Mouse (Mus musculus) gastrocnemius, adult 18-20 months (tissue): Measurements from ENCODE around the gene Nfib. TPM values are rescaled to one million over a fixed set of nuclear protein-coding genes. Genes with fewer than 3 reads are reported as not detected.

Experiments used
- DNase-seq: peaks from one replicate; pipeline ENCODE4 v3.0.0; 2021; ENCODE audit warnings: low spot score
- total RNA-seq, 2 experiments: library from RNA; stranded (reverse); gene quantifications; 2 replicates each; pipeline ENCODE4 v1.2.3; 2021

Gene Nfib
- total RNA-seq, 2 experiments from 2014 or later: 83.1 to 87.8 TPM

- DNase-seq: no peak
Observed at GRCm38 (mm10) chr4:82542656-82543397, 162.7 kb downstream of the Nfib start.

DNA sequence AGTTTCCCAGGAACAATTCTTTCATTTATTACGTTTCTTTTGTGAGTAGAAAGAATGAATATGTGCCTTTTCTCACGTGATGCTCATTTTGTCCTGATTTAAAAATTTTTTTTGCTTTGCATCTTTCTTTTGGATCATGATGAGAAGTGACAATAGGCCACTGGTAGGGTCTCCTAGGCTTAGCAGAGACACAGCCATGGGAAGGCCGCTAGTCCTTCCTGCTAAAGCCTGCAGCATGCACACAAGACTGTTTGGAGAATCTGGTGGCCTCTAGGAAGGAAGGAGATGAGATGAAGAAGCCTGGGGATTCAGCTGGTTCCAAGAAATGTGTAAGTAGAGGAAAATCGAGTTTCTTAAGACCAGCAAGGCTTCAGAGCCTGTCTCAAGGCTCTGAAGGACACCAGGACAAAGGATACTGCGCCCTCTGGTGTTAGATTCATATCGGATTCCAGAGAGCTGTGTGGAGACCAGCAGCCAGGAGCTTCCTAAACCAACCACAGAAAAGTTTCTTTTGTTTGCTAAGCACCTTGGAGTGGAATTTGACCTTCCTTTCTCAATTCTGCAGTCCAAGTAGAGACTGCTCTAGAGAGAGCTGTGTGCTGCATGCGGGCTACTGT is 163.5 kb downstream of the Nfib start:
- peak; percentile 90 for DNase-seq

- DNase-seq: no peak
Observed at GRCm38 (mm10) chr4:82540466-82540990, 165.0 kb downstream of the Nfib start.

GRCm38 (mm10) chr4:82540048-82540410 is 165.5 kb downstream of the Nfib start:
- DNase-seq: peak; percentile 27

- peak; percentile 22 for DNase-seq
Observed at GRCm38 (mm10) chr4:82539406-82540047, 166.0 kb downstream of the Nfib start.

- no peak for DNase-seq
Observed at GRCm38 (mm10) chr4:82538815-82539214, 166.7 kb downstream of the Nfib start.

GRCm38 (mm10) chr4:82538069-82538811 is 167.3 kb downstream of the Nfib start:
- DNase-seq: no peak

DNA sequence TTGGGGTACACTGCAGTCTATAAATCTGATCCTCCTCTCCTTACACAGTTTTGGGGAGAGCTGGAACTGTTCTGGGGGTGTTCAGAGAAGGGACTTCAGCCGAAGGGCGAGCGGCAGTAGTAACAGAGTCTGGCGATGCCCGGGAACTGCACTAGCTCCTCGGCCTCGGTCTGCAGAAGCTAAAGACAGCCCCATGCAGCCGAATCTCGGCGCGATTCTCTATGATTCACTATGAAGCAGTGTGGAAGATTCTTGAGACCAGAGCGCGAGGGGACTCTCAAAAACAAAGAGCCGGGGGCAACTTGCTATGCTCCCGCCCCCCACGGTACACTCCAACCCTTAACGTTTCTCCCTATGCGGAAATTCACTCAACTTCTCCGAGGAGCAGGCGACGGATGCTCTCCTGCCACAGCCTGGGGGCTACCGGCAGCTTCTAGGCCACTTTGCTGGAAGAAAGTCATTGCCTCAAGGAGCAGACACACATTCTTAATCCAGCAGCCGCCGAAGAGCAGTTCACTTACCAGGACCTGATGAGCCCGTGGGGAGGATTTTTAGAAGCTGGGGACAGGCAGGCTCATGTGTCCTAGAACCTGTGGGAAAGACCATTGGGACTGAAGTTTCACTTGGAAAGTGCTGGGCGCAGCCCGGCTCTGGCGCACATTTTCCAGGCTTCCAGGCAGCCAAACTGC is 168.1 kb downstream of the Nfib start:
- no peak for DNase-seq

GRCm38 (mm10) chr4:82536435-82537278 is 168.9 kb downstream of the Nfib start:
- DNase-seq: peak; percentile 32

- DNase-seq: no peak
Observed at GRCm38 (mm10) chr4:82535606-82536434, 169.7 kb downstream of the Nfib start.

- DNase-seq: no peak
Observed at GRCm38 (mm10) chr4:82533231-82533630, 172.3 kb downstream of the Nfib start.

- DNase-seq: no peak
Observed at GRCm38 (mm10) chr4:82532443-82533191, 172.9 kb downstream of the Nfib start.

DNA sequence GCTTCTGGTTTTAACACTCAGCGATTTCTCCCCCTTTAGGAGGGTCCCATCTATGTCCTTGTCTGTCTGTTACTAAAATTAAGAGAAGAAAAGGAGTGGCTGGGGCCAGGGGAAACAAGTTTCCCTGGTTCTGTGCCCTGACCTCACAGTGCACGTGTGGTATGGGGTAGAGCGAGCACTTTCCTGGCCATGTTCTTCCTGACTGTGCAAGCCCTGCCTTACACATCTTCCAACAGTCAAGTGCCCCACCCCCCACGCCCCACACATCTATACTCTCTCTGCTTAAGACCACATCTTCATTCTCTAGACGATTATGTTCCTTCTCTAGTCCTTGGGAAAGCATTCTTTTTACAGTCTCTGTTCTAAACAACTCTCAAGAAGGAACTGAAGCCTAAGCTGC is 173.6 kb downstream of the Nfib start:
- DNase-seq: no peak

DNA sequence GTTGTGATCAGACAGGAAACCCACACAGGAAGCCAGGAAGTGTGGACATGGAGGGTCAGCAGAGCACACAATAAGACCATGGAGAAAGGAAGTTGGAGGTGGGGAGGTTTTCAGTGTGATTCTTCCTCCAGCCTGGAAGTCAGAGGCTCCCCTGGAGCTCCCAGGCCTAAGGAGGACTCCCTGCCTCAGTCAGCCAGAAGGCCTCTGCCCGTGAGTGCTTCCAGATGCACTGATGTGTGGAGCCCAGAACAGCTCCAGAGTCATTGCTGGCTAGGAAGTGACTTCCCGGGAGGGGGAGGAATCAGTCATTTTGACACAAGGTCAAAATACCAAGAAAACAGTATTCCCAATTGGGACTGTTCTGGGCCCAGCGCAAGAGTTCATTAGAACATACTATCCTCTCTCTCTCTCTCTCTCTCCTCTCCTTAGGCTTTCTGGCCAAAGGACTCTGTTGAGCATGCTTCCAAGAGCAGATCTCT is 174.6 kb downstream of the Nfib start:
- peak; percentile 80 for DNase-seq

GRCm38 (mm10) chr4:82528978-82529377 is 176.6 kb downstream of the Nfib start:
- no peak for DNase-seq

GRCm38 (mm10) chr4:82519935-82520334 is 185.6 kb downstream of the Nfib start:
- peak; percentile 72 for DNase-seq

DNA sequence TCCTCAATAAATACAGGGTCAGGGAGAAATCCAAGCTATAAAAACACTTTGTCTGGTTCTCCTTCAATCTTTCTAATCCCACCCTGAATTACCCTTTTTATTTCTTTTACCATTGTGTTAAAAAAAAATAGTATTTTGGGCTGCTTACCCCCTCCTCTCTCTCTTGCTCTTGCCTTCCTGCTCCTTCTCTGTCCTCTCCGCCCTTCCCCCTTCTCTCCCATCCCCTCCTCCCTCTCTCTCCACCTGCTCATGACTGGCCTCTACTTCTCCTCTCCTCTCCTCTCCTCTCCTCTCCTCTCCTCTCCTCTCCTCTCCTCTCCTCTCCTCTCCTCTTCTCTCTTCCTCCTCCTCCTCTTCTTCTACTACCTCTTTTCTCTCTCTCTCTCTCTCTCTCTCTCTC is 187.4 kb downstream of the Nfib start:
- DNase-seq: no peak

DNA sequence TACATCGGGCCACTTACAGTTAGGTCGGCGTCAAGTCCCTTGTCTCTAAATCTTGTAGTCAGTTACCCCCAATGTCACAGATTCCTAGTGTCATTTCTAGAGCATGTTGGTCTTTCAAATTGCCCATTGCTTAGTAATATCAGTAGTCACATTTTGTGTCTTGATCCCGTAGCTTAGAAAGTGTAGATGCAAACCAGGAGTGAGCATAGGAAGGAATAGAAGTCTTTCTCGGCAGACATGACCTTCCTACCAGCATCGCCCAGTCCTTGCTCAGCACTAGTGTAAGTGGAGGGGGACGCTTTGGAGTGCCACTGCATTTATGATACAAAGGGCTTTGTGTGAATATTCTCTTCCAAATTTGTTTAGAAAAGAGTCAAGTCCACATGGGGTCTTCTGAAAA is 188.2 kb downstream of the Nfib start:
- no peak for DNase-seq
